Mouse (Mus musculus) WW6 (cell line): Measurements from ENCODE around the gene Tspan10.

Source experiments
- DNase-seq: peaks from one replicate; pipeline ENCODE4 v3.0.0-alpha.2; 2013; ENCODE audit warnings: low read depth, low spot score

Gene Tspan10

DNA sequence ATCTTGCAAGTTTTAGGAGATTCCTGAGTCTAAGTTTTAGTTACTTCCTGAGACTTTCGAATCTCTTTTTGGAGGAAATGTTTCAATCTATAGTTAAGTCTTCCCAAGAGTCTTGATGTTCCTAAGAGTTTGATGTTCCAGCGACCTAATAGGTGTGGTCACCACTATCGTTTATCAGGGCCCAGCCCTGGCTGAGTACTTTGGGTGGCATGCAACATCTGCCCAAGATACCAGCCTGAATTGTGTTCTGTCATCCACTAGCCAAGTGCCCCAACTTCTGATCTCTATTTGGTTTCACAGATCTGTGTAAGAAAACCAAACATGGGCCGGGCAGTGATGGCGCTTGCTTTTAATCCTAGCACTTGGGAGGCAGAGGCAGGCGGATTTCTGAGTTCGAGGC is 13.0 kb downstream of the Tspan10 start:
- no peak for DNase-seq

DNA sequence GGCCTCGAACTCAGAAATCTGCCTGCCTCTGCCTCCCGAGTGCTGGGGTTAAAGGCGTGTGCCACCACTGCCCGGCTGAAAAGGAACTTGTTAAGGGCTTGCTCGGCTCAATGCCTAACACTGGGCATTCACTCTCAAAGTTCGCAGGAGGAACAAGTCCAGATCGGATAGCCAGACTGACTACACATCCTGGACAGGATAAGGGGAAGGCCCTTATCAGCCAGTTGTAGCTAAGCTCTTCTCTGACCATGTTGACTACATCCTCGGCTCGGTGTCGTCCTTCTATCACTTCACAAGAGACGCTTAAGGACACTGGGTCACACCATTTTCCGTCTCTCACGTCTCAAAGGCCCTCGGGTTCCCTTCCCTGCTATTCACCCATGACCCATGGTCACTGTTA is 14.9 kb downstream of the Tspan10 start:
- no peak for DNase-seq

DNA sequence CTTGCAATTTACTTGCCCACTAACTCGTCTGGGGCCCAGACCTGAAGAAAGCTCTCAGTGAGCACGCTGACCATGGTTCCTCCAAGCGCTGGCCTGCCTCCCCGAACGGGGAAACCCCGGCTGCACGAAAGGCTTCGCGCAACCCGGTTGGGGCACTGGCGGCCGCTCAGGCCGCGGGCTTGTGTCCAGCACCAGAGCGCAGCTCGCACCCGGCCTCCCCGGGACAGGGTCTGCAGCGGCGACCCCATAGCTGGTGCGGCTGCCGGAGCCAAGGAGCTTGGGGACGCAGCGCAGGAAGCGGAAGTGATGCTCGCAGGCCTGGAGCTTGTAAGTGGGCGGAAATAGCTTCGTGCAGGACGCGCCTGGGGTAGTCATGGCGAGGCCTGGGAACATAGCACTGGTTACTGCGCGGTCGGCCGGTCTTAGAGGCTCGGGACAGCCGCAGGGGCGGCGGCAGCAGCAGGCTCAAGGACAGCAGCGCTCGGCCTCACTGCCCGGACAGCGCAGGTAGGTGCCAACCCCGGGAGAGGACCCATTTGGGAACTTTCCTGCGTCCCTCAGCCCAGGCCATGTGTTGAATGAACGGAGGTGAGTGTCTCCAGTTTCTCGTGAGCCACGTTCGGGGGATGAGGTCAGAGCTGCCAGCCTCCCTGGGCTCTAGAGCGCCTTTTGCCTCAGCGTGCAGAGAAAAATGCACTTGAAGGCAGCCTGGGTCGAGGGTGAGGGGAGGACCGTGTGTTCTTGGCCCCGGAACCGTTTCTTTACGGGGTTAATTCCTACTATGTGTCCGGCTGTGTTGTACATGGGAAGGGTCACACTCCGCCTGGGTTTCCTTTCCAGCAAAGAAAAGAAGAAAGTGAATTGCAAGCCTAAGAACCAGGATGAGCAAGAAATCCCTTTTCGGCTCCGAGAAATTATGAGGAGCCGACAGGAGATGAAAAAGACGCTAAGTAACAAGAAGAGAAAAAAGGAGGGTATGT is 15.6 kb downstream of the Tspan10 start, which contains the start of the genes Oxld1 and Ccdc137:
Oxld1 (minus strand) TSS at position 297 of the 980 bp plus-strand sequence.
Ccdc137 (plus strand) TSS at position 344 of the 980 bp plus-strand sequence.
- peak; percentile 57 for DNase-seq

DNA sequence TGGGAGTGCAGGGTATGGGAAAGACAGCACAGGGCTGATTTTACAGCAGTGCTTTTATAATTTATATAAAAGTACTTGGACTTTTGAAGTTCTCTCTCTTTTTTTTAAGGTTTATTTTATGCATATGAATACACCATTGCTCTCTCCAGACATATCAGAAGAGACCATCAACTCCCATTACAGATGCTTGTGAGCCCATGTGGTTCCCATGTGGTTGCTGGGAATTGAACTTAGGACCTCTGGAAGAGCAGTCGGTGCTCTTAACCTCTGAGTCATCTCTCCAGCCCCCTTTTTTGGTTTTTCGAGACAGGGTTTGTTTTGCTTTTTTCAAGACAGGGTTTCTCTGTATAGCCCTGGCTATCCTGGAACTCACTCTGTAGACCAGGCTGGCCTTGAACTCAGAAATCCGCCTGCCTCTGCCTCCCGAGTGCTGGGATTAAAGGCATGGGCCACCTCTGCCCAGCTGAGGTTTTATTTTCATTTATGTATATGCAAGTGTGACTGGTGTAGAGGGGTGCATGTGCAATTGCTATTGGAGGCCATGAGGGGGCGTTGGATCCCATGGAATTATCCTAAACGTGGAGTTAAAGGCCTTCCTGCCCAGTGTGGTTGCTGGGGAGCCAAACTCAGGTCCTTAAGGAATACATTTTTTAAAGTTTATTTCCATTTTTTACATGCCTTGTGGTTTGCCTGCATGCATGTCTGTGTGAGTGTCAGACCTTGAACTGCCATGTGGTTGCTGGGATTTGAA is 16.6 kb downstream of the Tspan10 start:
- DNase-seq, result peak; percentile 45

DNA sequence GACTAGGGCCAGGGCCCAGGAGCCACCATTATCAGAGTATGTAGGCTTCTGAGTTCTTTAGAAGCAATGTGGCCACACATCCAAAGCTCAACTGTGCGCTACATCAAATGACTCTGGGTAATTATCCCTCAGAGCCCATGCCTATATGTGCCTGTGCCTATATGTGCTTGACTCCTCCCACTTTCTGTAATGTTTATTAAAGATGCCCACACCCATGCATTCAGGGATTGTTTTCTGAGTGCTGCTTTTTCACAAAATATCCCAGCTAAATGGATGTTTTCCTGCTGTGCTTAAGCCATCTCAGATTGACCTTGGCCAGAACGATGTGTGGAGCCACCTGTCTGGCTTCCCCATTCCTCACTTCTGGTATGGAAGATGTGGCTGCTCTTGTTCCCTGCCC is 21.1 kb downstream of the Tspan10 start:
- no peak for DNase-seq

DNA sequence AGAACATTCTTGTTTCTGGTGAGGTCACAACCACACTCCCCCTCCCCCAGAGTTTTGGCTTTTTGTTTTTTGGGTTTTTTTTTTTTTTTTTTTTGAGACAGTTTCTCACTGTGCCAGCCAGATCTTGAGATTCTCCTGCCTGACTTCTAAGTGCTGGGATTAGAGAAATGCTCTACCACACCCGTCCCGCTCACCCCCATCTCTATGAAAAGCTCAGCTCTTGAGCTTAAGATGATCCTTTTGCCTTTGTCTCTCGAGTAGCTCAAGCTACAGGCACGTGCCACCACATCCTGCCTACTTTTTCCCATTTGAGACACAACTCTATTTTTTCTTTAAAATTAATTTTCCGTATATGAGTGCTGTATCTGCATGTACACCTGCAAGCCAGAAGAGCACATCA is 21.9 kb downstream of the Tspan10 start:
- DNase-seq, result no peak

DNA sequence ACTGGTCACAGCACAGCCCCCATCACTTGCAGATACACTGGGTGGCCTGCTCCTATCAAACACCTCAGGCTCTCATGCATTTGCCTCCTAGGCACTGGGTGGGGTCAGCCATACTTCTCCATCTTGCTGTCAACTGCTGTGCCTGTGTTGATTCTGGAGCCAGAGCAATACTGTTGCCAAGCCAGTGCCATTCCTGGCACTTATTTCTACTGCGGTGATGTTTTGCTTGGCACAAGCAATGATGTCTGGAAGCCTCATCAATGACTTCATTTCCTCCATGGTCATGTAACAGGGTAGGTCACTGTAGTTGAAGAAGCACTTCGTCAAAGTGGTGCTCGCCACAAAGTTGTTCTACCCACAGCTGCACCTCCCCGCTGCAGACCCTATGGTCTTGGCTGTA is 23.1 kb downstream of the Tspan10 start:
- DNase-seq, result no peak

DNA sequence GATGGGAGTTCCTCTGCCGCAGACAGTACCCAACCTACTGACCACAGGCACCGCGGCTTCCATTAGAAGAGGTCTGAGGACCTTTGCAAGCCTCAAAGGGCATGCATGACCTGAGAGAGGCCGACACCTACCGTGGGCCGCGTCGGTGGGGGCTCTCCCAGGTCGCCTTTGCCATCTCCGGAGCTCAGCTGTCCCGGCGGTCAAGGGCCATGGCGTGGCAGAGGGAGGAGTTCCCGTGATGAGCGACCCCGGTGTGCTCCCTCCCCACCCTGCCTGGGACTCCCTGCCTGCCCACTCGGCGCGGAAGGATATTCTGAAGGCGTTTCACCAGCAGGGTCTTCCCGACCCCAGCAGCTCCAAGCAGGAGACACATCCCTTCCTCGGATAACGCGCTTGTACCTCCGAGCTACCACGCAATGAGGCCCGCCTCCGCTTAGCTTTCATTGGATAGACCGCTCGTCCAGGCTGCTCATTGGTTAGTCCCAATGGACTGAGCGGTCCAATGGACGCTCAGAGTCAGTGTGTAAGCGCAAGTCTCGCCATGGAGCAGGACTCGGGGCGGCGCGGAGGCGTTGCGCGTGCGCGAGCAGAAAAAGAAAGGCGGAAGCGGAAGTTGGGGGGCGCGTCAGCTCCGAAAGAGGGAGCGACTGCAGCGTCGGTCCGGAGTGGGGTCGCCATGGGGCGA is 24.7 kb downstream of the Tspan10 start, which contains the start of gene Arl16:
Arl16 (minus strand) TSS at position 557 of the 685 bp plus-strand sequence.
- DNase-seq, result peak; percentile 100

DNA sequence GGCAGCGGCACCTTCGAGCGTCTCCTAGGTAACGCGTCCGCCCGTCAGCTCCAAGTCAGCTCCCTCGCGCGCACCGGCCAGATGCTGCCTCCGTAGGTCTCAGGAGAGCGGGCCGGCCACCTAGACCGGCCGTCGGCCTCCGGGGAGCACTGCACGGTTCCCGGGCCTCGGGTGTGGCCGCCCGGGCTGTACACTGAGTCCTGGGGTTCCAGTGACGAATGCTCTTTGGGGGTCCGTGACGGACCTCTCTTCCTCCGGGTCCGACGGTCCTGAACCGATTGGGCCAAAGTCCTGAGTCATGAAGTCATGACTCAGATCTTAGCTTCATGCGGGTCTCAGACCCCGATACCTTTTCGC is 25.3 kb downstream of the Tspan10 start:
- no peak for DNase-seq

DNA sequence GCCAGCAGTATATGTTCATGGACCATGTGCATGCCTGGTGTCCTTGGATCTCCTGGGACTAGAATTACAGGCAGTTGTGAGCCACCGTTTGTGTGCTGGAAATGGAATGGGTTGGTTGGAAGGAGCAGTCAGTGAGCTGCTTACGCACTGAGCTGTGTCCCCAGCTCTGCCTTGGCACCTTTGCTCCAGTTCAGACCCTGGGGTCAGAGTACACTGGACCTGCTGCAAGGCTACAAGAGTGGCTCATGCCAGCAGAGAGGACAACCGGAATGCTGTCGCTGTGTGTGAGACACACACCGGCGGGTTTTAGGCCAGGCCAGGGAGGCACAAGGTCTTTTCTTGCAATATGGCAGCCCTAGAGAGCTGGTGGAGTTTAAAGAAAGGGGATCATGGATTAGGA is 29.6 kb downstream of the Tspan10 start:
- DNase-seq, result no peak

DNA sequence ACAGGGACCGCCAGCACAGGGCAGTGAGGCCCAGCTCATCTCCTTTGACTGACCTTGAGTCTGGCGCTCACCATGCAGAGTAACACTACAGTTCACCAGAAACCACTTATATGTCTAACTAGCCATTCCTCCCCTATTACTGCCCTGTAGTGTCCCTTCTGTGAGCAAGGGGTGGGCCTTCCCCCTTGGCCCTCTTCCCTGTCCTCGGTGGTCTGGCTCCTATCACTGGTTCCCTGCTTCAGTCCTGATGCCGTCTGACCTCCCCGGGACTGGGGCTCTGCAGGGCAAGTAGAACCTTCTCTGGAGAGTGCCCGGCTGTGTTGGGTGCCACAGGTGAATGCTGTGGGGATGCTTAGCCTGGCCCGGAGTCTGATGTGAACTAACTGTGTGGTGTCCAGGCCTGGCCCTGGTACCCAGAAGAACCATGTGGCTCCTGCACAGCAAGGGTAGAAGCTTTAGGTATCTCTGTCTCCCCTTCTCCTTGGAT is 41.0 kb downstream of the Tspan10 start:
- no peak for DNase-seq

DNA sequence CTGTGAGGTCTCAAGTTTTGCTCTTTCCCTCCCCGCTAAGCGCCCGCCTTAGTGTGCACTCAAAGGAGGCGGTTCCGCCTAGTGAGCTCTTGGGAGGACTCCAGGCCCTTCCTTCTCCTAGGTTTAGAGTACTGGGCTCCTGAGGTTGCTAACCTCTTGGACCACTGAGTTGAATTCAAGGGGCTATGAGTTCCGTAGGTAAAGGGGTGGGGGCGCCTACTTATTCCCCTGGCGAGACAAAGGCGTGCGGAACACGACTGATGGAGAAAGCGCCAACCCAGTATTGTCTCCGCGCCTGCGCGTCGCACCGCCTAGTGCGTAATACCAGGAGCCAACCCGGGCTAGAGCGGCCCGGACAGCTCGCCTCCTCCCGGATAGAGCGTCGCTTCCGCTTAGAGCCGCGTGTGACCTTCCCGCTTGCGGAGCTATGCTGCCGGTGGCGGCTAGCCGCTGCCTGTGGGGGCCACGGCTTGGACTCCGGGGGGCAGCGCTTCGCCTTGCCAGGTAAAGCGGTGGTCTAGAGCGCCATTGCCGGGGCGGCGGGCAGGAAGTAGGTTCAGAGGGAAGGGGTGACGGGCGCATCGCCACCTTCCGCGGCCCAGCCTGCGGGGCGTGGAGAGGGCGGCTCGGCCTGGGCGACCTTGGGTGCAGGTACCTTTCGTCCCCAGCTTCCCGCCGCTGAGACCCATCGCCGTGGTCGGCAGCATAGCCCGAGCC is 42.0 kb downstream of the Tspan10 start, which contains the start of gene Mrpl12:
Mrpl12 (plus strand) TSS at position 349 of the 717 bp plus-strand sequence.
- DNase-seq, result peak; percentile 92

DNA sequence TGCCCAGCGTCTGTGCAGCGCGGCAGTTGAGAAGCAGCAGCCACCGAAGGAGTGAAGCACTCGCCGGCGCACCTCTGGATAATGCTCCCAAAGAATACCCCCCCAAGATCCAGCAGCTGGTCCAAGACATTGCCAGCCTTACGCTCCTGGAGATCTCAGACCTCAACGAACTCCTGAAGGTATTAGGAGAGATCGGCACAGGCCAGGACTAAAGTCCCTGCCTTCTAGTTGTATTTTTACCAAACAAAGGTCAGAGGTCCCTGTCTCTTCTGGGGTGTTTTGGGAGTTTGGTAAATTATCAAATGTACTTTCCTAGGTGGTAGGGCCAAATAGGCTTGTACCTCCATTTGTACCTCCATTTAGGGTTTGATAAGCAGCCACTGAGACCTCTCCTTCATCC is 42.8 kb downstream of the Tspan10 start:
- DNase-seq, result no peak

DNA sequence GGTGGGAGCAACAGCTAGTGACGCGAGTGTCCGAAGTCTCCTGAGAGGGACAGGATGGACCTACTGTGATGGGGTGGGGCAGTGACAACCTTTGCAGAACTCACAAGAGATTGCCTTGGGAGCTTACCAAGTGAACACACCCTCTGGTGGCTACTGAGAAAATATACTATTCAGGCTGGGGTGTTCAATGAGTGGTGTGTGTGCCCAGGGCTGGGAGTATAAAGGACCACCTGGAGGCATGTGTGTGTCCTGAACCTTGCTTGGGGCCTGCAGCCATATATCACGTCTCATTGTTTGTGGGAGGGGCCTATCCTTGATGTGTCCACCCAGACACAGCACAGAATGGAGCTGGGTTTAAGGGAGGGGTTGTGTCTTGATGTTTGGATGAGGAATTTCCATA is 46.1 kb downstream of the Tspan10 start:
- no peak for DNase-seq

DNA sequence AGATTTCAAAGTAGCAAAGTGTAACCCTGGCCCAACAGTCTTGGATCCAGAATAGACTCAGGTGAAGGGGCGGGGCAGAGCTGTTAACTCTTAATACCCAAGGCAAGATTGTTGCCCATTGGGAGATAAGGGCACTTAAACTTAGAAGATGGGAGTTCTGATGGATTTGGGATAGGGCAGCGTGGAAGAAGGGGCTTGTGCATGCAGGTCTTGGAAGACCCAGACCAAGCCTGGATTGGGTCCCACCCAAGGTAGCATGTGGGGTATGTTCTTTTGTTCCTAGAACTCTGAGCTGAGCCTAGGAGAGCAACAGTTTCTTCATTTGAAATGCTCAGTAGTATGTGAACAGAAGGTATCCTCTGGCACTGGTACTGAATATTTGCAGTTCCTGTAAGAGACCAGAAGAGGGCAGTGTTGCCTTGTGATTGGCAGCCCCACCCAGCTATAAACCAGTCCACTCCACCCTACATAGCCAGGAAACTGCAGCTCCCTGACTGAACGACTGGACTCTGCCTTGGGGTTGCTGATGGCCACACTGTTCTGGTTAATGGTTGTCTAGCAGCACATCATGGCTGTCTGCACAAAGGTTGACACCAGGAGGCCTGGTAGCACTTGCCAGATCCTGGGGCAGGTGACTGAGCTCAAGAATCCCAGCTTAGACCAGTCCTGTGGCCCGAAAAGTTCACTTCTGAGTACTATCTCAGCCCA is 46.8 kb downstream of the Tspan10 start:
- DNase-seq, result peak; percentile 73

DNA sequence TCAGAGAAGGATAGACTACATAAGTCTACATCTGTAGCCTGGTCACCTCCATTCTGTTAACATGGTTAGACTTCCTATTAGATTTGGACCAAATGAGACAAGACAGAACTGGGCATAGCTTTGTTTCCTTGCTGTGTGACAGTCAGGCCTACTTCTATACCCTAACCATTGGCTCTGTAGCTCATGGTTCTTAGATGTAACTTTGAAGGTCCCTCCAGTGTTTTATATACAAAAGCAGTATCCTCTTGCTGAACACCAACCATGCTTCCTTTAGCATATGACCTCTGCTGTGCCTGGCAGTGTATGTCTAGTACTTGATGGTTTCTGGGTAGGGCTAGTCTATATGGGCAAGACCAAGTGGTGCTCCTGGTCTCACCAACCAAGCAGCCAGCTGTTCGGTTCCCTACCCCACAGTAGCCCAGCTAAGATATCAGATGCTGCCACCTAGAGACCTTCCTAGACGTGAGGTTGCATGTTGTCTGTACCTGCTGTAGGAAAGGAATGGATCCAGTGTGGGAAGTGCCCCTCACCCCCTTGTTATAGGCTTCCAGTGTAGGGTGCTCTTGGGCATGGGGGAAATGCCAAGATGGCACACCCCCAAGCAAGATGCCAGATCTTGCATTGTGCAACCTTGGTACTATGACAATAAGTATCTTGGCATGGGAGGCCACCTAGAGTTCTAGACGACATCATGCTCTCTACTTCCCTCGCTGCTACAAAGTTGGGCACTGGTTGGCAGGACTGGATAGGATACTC is 48.0 kb downstream of the Tspan10 start:
- DNase-seq, result no peak

DNA sequence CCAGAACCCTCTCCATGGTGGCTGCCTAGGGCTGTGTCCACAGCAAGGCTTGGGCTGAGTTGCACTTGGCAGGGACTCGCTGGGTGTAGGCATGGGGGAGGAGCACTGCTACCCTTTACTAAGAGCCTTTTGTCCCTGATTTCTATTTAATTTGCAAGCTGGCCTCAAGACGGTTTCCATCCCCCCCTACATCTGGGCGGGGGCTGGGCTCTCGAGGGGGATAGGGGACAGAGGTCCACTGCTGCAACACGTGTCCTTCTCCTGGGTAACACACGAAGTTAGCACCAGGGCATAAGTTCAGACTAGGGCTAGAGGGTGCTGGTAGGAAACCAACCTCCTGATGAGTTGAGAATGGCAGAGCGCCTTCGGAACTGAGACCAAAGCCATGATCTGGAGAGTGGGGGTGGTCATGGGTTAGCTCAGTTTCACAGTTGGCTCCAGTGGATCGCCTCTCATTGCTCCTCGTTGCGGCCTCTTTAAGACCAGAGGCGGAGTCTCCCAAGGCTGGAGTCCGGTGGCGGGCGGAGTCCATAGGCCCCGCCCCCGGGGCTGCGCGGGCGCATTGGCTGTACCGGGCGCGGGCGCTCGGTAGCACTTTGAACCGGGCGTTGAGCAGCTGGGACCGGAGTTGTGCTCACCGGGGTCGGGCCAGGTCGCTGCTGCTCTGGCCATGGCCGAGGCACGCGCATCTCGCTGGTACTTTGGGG is 49.0 kb downstream of the Tspan10 start, which contains the start of gene Slc25a10:
Slc25a10 (plus strand) TSS at position 524 of the 707 bp plus-strand sequence.
- DNase-seq, result peak; percentile 84

DNA sequence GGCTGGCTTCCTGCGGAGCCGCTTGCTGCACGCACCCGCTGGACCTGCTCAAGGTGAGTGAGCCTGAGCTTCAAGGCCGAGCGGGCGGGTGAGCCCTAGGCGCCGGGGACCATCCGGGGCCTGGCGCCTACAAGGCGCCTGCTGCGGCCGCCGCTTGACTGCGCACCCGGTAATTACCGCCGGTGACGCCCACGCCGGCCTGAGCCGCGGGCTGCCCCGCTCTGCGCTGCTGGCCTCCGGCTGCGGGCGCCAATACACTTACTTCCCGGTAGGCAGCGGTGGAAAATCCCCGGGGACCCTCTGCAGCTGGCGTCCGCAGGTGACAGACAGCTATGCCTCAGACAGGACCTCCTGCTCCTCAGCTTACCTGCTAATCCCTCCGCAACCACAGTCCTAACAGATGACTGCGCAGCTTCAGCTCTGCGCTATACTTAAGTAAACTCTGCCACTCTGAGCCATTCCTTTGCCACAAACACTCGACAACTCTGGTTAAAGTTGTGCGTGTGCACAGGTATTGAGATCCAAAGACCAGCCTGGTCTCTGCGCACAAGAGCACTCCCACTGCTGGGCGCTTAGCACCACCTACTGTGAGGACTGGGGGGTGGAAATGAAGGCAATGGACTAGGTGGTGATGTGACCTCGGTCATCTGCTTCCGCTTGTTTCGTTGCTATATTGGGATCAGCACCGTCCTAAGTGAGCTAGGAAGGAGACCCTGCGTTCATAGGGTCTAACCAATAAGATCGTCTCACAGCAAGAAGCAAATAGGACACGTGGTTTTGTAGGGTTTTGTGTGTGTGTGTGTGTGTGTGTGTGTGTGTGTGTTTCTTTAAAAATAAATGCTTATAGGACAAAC is 49.8 kb downstream of the Tspan10 start:
- no peak for DNase-seq
